Mouse (Mus musculus) midbrain, embryonic 11.5 days (tissue): ENCODE results near the gene 0610030E20Rik. TPM values are rescaled to one million over a fixed set of nuclear protein-coding genes. Genes with fewer than 3 reads are reported as not detected.

Experiments
- ATAC-seq: fragments of 200-750 bp; cut with Nextera tagmentation; 2 replicates; pipeline ENCODE4 v1.8.0; 2017; ENCODE audit warnings: moderate TSS enrichment, moderate library complexity; ENCODE audit not compliant: low FRiP score
- DNase-seq: peaks from one replicate; pipeline ENCODE4 v3.0.0; 2015; ENCODE audit warnings: low spot score; ENCODE audit errors: missing footprints
- H3K27ac ChIP-seq: fragments of 300-500 bp; sonication (generic); 2 replicates; pipeline ENCODE4 v1.5.1; 2014; ENCODE audit warnings: low read depth, low read length
- H3K27me3 ChIP-seq: fragments of 300-500 bp; sonication (generic); 2 replicates; pipeline ENCODE4 v1.6.1; 2014; ENCODE audit warnings: mild to moderate bottlenecking, low read length, moderate library complexity, mixed read lengths; ENCODE audit not compliant: control insufficient read depth, insufficient read depth
- H3K36me3 ChIP-seq: fragments of 300-500 bp; sonication (generic); 2 replicates; pipeline ENCODE4 v1.6.1; 2014; ENCODE audit warnings: mild to moderate bottlenecking, low read length, moderate library complexity, mixed read lengths; ENCODE audit not compliant: control insufficient read depth, insufficient read depth
- H3K4me1 ChIP-seq: fragments of 300-500 bp; sonication (generic); 2 replicates; pipeline ENCODE4 v1.6.1; 2014; ENCODE audit warnings: low read length; ENCODE audit not compliant: control insufficient read depth, insufficient read depth
- H3K4me2 ChIP-seq: fragments of 300-500 bp; sonication (generic); 2 replicates; pipeline ENCODE4 v1.6.1; 2014; ENCODE audit warnings: mild to moderate bottlenecking, moderate library complexity
- H3K4me3 ChIP-seq: fragments of 300-500 bp; sonication (generic); 2 replicates; pipeline ENCODE4 v1.5.1; 2014; ENCODE audit warnings: low read depth, low read length
- H3K9ac ChIP-seq: fragments of 300-500 bp; sonication (generic); 2 replicates; pipeline ENCODE4 v1.6.1; 2014; ENCODE audit warnings: low read length
- H3K9me3 ChIP-seq: fragments of 300-500 bp; sonication (generic); 2 replicates; pipeline ENCODE4 v1.6.1; 2016; ENCODE audit warnings: low read length; ENCODE audit not compliant: control insufficient read depth
- WGBS: fragments of 180-500 bp; shearing (Covaris S2); extraction: QIAGEN DNeasy Blood & Tissue Kit; methylation state at CpG from one replicate; pipeline ENCODE4 v1.1.7; 2014; 5-methylcytosine and 5-hydroxymethylcytosine counted together
- polyA plus RNA-seq: library from polyadenylated mRNA; unstranded; fragments of >200 nt; fragmentation: Nextera tagmentation; extraction: Ambion mirVana; gene quantifications from 2 replicates; pipeline ENCODE4 v1.2.1, GENCODE M21; 2014

The 0610030E20Rik gene
- polyA plus RNA-seq, 1 experiment from 2014 or later: 16.1 TPM

GRCm38 (mm10) chr6:72364009-72364408, 16.9 kb downstream of the 0610030E20Rik start:
- no peaks in the 10 kb centered on the region for H3K27me3 ChIP-seq
- DNase-seq (no peak), ATAC-seq (no peak)
- peaks cover 8% of the 10 kb centered on the region for H3K4me1 ChIP-seq
- no peaks in the 10 kb centered on the region for H3K9me3 ChIP-seq
- no peak overlapping the region for H3K27ac ChIP-seq
- H3K9ac ChIP-seq: no peak overlapping the region
- H3K4me3 ChIP-seq: no peak overlapping the region
- H3K4me2 ChIP-seq: no peak overlapping the region
- 52% methylated on average over 7 of the region's 7 CpGs for WGBS
- H3K36me3 ChIP-seq: no peaks in the 10 kb centered on the region

- Histone ChIP-seq H3K36me3 (no peaks in the 10 kb centered on the region), H3K4me3 (no peak overlapping the region), H3K4me1 (peaks cover 8% of the 10 kb centered on the region), H3K27ac (no peak overlapping the region), H3K9ac (no peak overlapping the region), H3K27me3 (no peaks in the 10 kb centered on the region), H3K4me2 (no peak overlapping the region), H3K9me3 (no peaks in the 10 kb centered on the region)
- DNase-seq (no peak), ATAC-seq (no peak)
- 73% methylated on average over 6 of the region's 6 CpGs for WGBS
Observed at GRCm38 (mm10) chr6:72364985-72365384, 17.9 kb downstream of the 0610030E20Rik start.

GRCm38 (mm10) chr6:72366304-72366703, 19.2 kb downstream of the 0610030E20Rik start:
- DNase-seq: no peak
- peaks cover 6% of the 10 kb centered on the region for H3K4me1 ChIP-seq
- no peak overlapping the region for H3K27ac ChIP-seq
- no peak overlapping the region for H3K4me2 ChIP-seq
- H3K4me3 ChIP-seq: no peak overlapping the region
- 76% methylated on average over 3 of the region's 3 CpGs for WGBS
- no peaks in the 10 kb centered on the region for H3K9me3 ChIP-seq
- H3K27me3 ChIP-seq: no peaks in the 10 kb centered on the region
- ATAC-seq: no peak
- H3K36me3 ChIP-seq: no peaks in the 10 kb centered on the region
- no peak overlapping the region for H3K9ac ChIP-seq

GRCm38 (mm10) chr6:72366844-72367443, 19.8 kb downstream of the 0610030E20Rik start, which contains the start of gene Rnf181:
Rnf181 (minus strand) TSS chr6:72366956.
- H3K9ac ChIP-seq: no peak within 1 kb of the TSS
- ATAC-seq: no peak

GRCm38 (mm10) chr6:72367460-72367974, 20.4 kb downstream of the 0610030E20Rik start:
- no peaks in the 10 kb centered on the region for H3K27me3 ChIP-seq
- no peak overlapping the region for H3K27ac ChIP-seq
- no peak overlapping the region for H3K9ac ChIP-seq
- no peak for DNase-seq
- no peaks in the 10 kb centered on the region for H3K9me3 ChIP-seq
- no peak overlapping the region for H3K4me3 ChIP-seq
- H3K36me3 ChIP-seq: no peaks in the 10 kb centered on the region
- no peak overlapping the region for H3K4me2 ChIP-seq
- 76% methylated on average over 4 of the region's 4 CpGs for WGBS
- no peak for ATAC-seq
- peaks cover 3% of the 10 kb centered on the region; the same call in 1 of the 2 replicates for H3K4me1 ChIP-seq

More at GRCm38 (mm10) chr6:72366844-72367443, 19.8 kb downstream of the 0610030E20Rik start, which contains the start of gene Rnf181:
- no peak for DNase-seq
- H3K27me3 ChIP-seq: no peaks in the 10 kb centered on the region
- peaks cover 3% of the 10 kb centered on the region; the same call in 1 of the 2 replicates for H3K4me1 ChIP-seq
- H3K4me2 ChIP-seq: no peak within 1 kb of the TSS
- H3K36me3 ChIP-seq: no peaks in the 10 kb centered on the region
- no peaks in the 10 kb centered on the region for H3K9me3 ChIP-seq
- H3K4me3 ChIP-seq: no peak within 1 kb of the TSS
- H3K27ac ChIP-seq: no peak within 1 kb of the TSS
- WGBS: 80% methylated on average over 4 of the region's 4 CpGs

- no peaks in the 10 kb centered on the region for H3K9me3 ChIP-seq
- H3K4me3 ChIP-seq: no peak overlapping the region
- no peak overlapping the region for H3K27ac ChIP-seq
- no peak overlapping the region for H3K4me2 ChIP-seq
- no peaks in the 10 kb centered on the region for H3K27me3 ChIP-seq
- WGBS: 78% methylated on average over 4 of the region's 4 CpGs
- H3K36me3 ChIP-seq: no peaks in the 10 kb centered on the region
- H3K9ac ChIP-seq: no peak overlapping the region
- ATAC-seq (no peak), DNase-seq (no peak)
- H3K4me1 ChIP-seq: no peaks in the 10 kb centered on the region
Observed at GRCm38 (mm10) chr6:72369557-72369956, 22.4 kb downstream of the 0610030E20Rik start.

- H3K36me3 ChIP-seq: no peaks in the 10 kb centered on the region
- WGBS: 83% methylated on average over 12 of the region's 12 CpGs
- no peaks in the 10 kb centered on the region for H3K9me3 ChIP-seq
Observed at GRCm38 (mm10) chr6:72370091-72370490, 23.0 kb downstream of the 0610030E20Rik start.

GRCm38 (mm10) chr6:72371147-72371546, 24.0 kb downstream of the 0610030E20Rik start:
- H3K27me3 ChIP-seq: no peaks in the 10 kb centered on the region
- H3K36me3 ChIP-seq: no peaks in the 10 kb centered on the region
- H3K4me2 ChIP-seq: no peak overlapping the region
- H3K4me1 ChIP-seq: no peaks in the 10 kb centered on the region
- H3K4me3 ChIP-seq: no peak overlapping the region
- ATAC-seq (no peak), DNase-seq (no peak)
- WGBS: 39% methylated on average over 5 of the region's 5 CpGs
- no peaks in the 10 kb centered on the region for H3K9me3 ChIP-seq
- H3K9ac ChIP-seq: no peak overlapping the region
- H3K27ac ChIP-seq: no peak overlapping the region

More at GRCm38 (mm10) chr6:72370091-72370490, 23.0 kb downstream of the 0610030E20Rik start:
- no peak overlapping the region for H3K4me3 ChIP-seq
- H3K4me1 ChIP-seq: no peaks in the 10 kb centered on the region
- H3K9ac ChIP-seq: no peak overlapping the region
- no peak overlapping the region for H3K4me2 ChIP-seq
- no peaks in the 10 kb centered on the region for H3K27me3 ChIP-seq
- ATAC-seq (no peak), DNase-seq (no peak)
- H3K27ac ChIP-seq: no peak overlapping the region

GRCm38 (mm10) chr6:72371571-72371970, 24.5 kb downstream of the 0610030E20Rik start:
- Histone ChIP-seq H3K9ac (no peak overlapping the region), H3K27ac (no peak overlapping the region), H3K4me2 (no peak overlapping the region), H3K27me3 (no peaks in the 10 kb centered on the region), H3K9me3 (no peaks in the 10 kb centered on the region), H3K36me3 (no peaks in the 10 kb centered on the region), H3K4me3 (no peak overlapping the region), H3K4me1 (no peaks in the 10 kb centered on the region)
- ATAC-seq (no peak), DNase-seq (no peak)
- 35% methylated on average over 1 of the region's 1 CpGs for WGBS
